Mouse (Mus musculus) E14TG2a.4 (cell line): ENCODE measurements at regions not wholly inside any gene's neighbourhood (a gene's known extent, or its start where the extent isn't known, plus 50 kb on each side); places are given as distances from the start of the nearest gene placed in this dataset.

Source experiments
- CTCF ChIP-seq: conservative IDR thresholded peaks from 2 replicates; pipeline ENCODE4 v1.5.1; 2014; ENCODE audit warnings: low read length
- POU5F1 ChIP-seq: IDR thresholded peaks from 2 replicates; pipeline ENCODE4 v1.6.1; 2014; ENCODE audit warnings: low read length, borderline replicate concordance

- TF ChIP-seq CTCF (no peak), POU5F1 (no peak)
These were observed 367.8 kb downstream of the Inhba start for GRCm38 (mm10) chr13:16379492-16379891.
